Mouse (Mus musculus) limb, embryonic 11.5 days (tissue): ENCODE measurements around the gene Akap4. TPM values are rescaled to one million over a fixed set of nuclear protein-coding genes. Genes with fewer than 3 reads are reported as not detected.

Experiments used
- ATAC-seq: fragments of 200-750 bp; cut with Nextera tagmentation; 2 replicates; pipeline ENCODE4 v1.8.0; 2017; ENCODE audit warnings: low read depth; ENCODE audit not compliant: insufficient number of reproducible peaks, low FRiP score, low TSS enrichment
- DNase-seq: peaks from one replicate; pipeline ENCODE4 v3.0.0-alpha.2; 2015; ENCODE audit warnings: low spot score
- H3K27ac ChIP-seq: fragments of 300-500 bp; sonication (generic); replicated peaks from 2 replicates; pipeline ENCODE4 v1.5.1; 2014; ENCODE audit warnings: low read depth, mild to moderate bottlenecking, low read length
- H3K27me3 ChIP-seq: fragments of 300-500 bp; sonication (generic); 2 replicates; pipeline ENCODE4 v1.6.1; 2014; ENCODE audit warnings: mild to moderate bottlenecking, low read length, mixed read lengths; ENCODE audit not compliant: control insufficient read depth, insufficient read depth
- H3K36me3 ChIP-seq: fragments of 300-500 bp; sonication (generic); 2 replicates; pipeline ENCODE4 v1.6.1; 2014; ENCODE audit warnings: mild to moderate bottlenecking, low read length, moderate library complexity, mixed read lengths; ENCODE audit not compliant: control insufficient read depth, insufficient read depth
- H3K4me1 ChIP-seq: fragments of 300-500 bp; sonication (generic); 2 replicates; pipeline ENCODE4 v1.6.1; 2014; ENCODE audit warnings: low read length, mixed read lengths; ENCODE audit not compliant: control insufficient read depth, insufficient read depth
- H3K4me2 ChIP-seq: fragments of 300-500 bp; sonication (generic); 2 replicates; pipeline ENCODE4 v1.6.1; 2014; ENCODE audit warnings: low read depth, mild to moderate bottlenecking, moderate library complexity; ENCODE audit not compliant: severe bottlenecking
- H3K4me3 ChIP-seq: fragments of 300-500 bp; sonication (generic); 2 replicates; pipeline ENCODE4 v1.5.1; 2014; ENCODE audit warnings: low read depth, low read length
- H3K9ac ChIP-seq: fragments of 300-500 bp; sonication (generic); 2 replicates; pipeline ENCODE4 v1.6.1; 2014; ENCODE audit warnings: mild to moderate bottlenecking, low read length
- H3K9me3 ChIP-seq: fragments of 300-500 bp; sonication (generic); 2 replicates; pipeline ENCODE4 v1.6.1; 2016; ENCODE audit warnings: low read length; ENCODE audit not compliant: control insufficient read depth
- WGBS: fragments of 180-500 bp; shearing (Covaris S2); extraction: QIAGEN DNeasy Blood & Tissue Kit; methylation state at CpG from one replicate; pipeline ENCODE4 v1.1.7; 2014; 5-methylcytosine and 5-hydroxymethylcytosine counted together
- polyA plus RNA-seq: library from polyadenylated mRNA; unstranded; fragments of >200 nt; fragmentation: Nextera tagmentation; extraction: Ambion mirVana; gene quantifications from 2 replicates; pipeline ENCODE4 v1.2.1, GENCODE M21; 2014

Akap4 gene
- not detected in 2 replicates for polyA plus RNA-seq

- 90% methylated on average over 1 of the region's 1 CpGs for WGBS
- Histone ChIP-seq H3K27me3 (no peaks in the 10 kb centered on the region), H3K4me3 (no peak within 1 kb of the TSS)
These were observed at the start of gene Akap4 for GRCm38 (mm10) chrX:7067219-7067618. Gene Akap4, plus strand, starts transcription at chrX:7067519.

DNA sequence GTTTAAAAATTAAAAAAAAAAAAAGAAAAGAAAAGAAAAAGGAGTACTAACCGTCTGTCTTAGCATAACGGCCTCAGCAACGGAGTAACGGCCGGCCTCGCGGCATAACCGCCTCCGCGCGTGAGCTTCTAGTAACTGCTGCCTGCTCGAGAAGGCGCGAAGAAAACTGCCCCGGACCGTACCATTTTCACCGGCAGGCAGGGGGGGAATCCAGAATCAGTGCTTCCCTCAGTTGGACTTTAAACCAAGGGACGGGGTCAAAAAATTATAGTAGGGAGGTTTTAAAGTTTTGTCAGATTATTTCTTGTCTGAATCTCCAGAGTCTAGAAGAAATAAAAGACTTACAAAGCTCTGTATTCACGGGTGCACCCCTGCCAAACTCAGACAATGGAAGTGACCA is 25.8 kb upstream of the Akap4 start, which contains the start of gene Ccnb3:
Gene Ccnb3 (minus strand): TSS at position 101 of the 400 bp plus-strand sequence.
- Histone ChIP-seq H3K4me1 (no peaks in the 10 kb centered on the region), H3K4me3 (no peak within 1 kb of the TSS), H3K27me3 (no peaks in the 10 kb centered on the region), H3K9me3 (no peaks in the 10 kb centered on the region), H3K9ac (no peak within 1 kb of the TSS), H3K36me3 (no peaks in the 10 kb centered on the region), H3K4me2 (no peak within 1 kb of the TSS), H3K27ac (no peak within 1 kb of the TSS)
- ATAC-seq (no peak), DNase-seq (no peak)
- 95% methylated on average over 19 of the region's 19 CpGs for WGBS

More at GRCm38 (mm10) chrX:7067219-7067618, at the start of gene Akap4:
- H3K4me2 ChIP-seq: no peak within 1 kb of the TSS
- no peak for DNase-seq
- H3K4me1 ChIP-seq: no peaks in the 10 kb centered on the region
- H3K9me3 ChIP-seq: no peaks in the 10 kb centered on the region
- H3K27ac ChIP-seq: no peak within 1 kb of the TSS
- ATAC-seq: no peak
- no peak within 1 kb of the TSS for H3K9ac ChIP-seq
- no peaks in the 10 kb centered on the region for H3K36me3 ChIP-seq

GRCm38 (mm10) chrX:7057056-7057455 is 10.3 kb upstream of the Akap4 start:
- H3K27me3 ChIP-seq: no peaks in the 10 kb centered on the region
- no peaks in the 10 kb centered on the region for H3K36me3 ChIP-seq
- no peaks in the 10 kb centered on the region for H3K4me1 ChIP-seq
- no peak overlapping the region for H3K27ac ChIP-seq
- ATAC-seq: no peak
- H3K9me3 ChIP-seq: no peaks in the 10 kb centered on the region
- no peak for DNase-seq
- H3K4me2 ChIP-seq: no peak overlapping the region
- no peak overlapping the region for H3K9ac ChIP-seq
- no peak overlapping the region for H3K4me3 ChIP-seq

DNA sequence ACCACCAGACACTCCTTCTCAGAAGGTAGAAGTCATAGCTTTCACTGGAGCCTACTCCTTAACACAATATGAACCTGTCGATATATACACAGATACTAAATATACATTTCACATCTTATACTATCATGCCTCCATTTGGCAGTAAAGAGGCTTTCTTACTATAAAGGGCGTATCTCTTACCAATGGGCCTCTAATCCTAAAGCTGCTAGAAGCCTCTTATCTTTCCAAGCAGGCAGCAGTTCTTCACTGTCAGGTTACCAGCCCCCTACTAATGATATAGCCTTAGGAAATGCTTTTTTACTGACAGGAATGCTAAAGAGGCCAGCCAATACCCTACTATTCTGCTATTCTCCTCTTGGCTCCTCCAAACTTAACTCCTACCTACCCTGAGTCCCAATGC is 9.7 kb upstream of the Akap4 start:
- DNase-seq: no peak
- H3K4me1 ChIP-seq: no peaks in the 10 kb centered on the region
- no peaks in the 10 kb centered on the region for H3K9me3 ChIP-seq
- WGBS: 87% methylated on average over 2 of the region's 2 CpGs
- H3K27ac ChIP-seq: no peak overlapping the region
- H3K27me3 ChIP-seq: no peaks in the 10 kb centered on the region
- no peak overlapping the region for H3K9ac ChIP-seq
- no peak for ATAC-seq
- H3K4me3 ChIP-seq: no peak overlapping the region
- H3K4me2 ChIP-seq: no peak overlapping the region
- H3K36me3 ChIP-seq: no peaks in the 10 kb centered on the region

DNA sequence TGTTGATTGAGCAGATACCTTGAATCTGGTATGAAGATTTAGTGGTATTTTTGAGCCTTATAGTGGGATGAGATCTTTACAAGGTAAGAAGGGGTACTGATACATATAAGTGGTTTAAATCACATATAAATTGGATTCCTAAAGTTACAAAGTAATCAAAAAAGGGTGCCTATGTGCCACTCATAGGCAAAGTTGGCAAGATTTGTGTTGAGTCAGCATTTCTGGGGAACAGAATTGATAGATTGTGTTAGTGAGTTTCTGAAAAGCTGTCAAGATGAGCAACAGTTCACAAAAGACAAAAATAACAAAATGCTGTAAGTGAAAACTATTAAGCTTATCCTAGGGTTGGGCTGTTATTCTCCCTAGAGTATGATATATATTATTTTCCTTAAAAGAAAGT is 3.2 kb upstream of the Akap4 start:
- no peak overlapping the region for H3K27ac ChIP-seq
- no peak overlapping the region for H3K9ac ChIP-seq
- H3K36me3 ChIP-seq: no peaks in the 10 kb centered on the region
- no peak overlapping the region for H3K4me3 ChIP-seq
- no peaks in the 10 kb centered on the region for H3K9me3 ChIP-seq
- H3K4me1 ChIP-seq: no peaks in the 10 kb centered on the region
- DNase-seq (no peak), ATAC-seq (no peak)
- H3K27me3 ChIP-seq: no peaks in the 10 kb centered on the region
- no peak overlapping the region for H3K4me2 ChIP-seq

DNA sequence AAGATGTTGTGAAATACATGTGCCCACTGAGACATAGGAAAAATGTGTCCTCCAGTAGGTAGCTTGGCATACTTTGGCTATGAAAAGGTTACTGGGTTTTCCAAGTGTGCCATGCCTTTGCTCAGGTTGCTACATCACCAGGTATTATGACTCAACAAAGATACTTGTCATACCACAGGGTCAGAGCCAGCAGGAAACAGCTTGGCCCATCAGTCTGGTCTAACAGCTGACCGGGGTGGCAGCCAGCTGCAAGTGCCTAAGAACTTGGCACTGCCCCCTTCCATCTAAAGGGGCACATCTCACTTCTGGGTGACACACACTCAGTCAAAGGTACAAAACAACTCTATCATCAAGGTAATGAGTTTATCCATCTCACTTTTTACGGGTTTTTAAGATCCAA is 683 bp downstream of the Akap4 start:
- Histone ChIP-seq H3K9me3 (no peaks in the 10 kb centered on the region), H3K4me3 (no peak overlapping the region), H3K27me3 (no peaks in the 10 kb centered on the region), H3K36me3 (no peaks in the 10 kb centered on the region), H3K4me1 (no peaks in the 10 kb centered on the region), H3K9ac (no peak overlapping the region), H3K4me2 (no peak overlapping the region), H3K27ac (no peak overlapping the region)
- DNase-seq (no peak), ATAC-seq (no peak)
- WGBS: 75% methylated on average over 2 of the region's 2 CpGs

- H3K9ac ChIP-seq: no peak overlapping the region
- H3K27ac ChIP-seq: no peak overlapping the region
- WGBS: 39% methylated on average over 6 of the region's 6 CpGs
- no peak overlapping the region for H3K4me2 ChIP-seq
- H3K36me3 ChIP-seq: no peaks in the 10 kb centered on the region
- H3K27me3 ChIP-seq: no peaks in the 10 kb centered on the region
- peak; percentile 23 for DNase-seq
- H3K9me3 ChIP-seq: no peaks in the 10 kb centered on the region
- H3K4me1 ChIP-seq: no peaks in the 10 kb centered on the region
- H3K4me3 ChIP-seq: no peak overlapping the region
- no peak for ATAC-seq
These were observed 12.6 kb downstream of the Akap4 start for GRCm38 (mm10) chrX:7079820-7080429.

GRCm38 (mm10) chrX:7085878-7086277 is 18.6 kb downstream of the Akap4 start:
- H3K4me3 ChIP-seq: no peak overlapping the region
- no peak overlapping the region for H3K4me2 ChIP-seq
- no peak overlapping the region for H3K27ac ChIP-seq
- no peak overlapping the region for H3K9ac ChIP-seq
- H3K9me3 ChIP-seq: no peaks in the 10 kb centered on the region
- ATAC-seq (no peak), DNase-seq (no peak)
- H3K36me3 ChIP-seq: no peaks in the 10 kb centered on the region
- H3K4me1 ChIP-seq: no peaks in the 10 kb centered on the region
- H3K27me3 ChIP-seq: no peaks in the 10 kb centered on the region
- WGBS: 83% methylated on average over 1 of the region's 1 CpGs

- ATAC-seq (no peak), DNase-seq (no peak)
- no peak overlapping the region for H3K27ac ChIP-seq
- no peaks in the 10 kb centered on the region for H3K36me3 ChIP-seq
- no peaks in the 10 kb centered on the region for H3K4me1 ChIP-seq
- H3K27me3 ChIP-seq: no peaks in the 10 kb centered on the region
- H3K9ac ChIP-seq: no peak overlapping the region
- H3K9me3 ChIP-seq: no peaks in the 10 kb centered on the region
- no peak overlapping the region for H3K4me2 ChIP-seq
- H3K4me3 ChIP-seq: no peak overlapping the region
These were observed 23.0 kb downstream of the Akap4 start for GRCm38 (mm10) chrX:7090323-7090722.
